21 mouse cellular contexts compared by ENCODE assay signal in the genomic region with DNA sequence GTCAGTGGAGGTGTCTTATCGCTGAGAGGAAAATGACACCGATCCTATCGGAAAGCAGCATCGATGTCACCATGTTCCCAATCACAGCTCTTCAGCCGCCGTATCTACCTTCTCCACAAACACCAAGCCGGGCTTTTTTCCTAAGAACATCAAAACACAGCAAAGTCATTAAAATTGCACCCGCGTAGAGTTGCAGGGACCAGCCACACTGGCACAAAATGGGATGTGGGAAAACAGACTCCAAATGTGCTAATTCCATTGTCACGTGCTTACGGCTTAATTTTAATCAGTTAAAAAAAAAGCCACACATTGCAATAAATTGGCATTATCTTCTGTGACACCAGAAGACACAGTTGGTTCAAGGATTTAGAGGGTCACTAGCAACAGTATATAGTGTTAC.
DNase-seq lines count a peak whose midpoint lies in the region; ATAC-seq and TF ChIP-seq lines count a peak whose summit lies in the region.
"Had no signal": no experiment of that assay in that cellular context is flagged by ENCODE, and none has a peak within 500 bp of the region (broad histone marks: within the 10 kb centered on the region; RNA-seq: fewer than 3 reads in every experiment).

No protein-coding gene starts in this region.

- 0 out of 2 replicates have a peak overlapping the region, but pooled peaks have one; percentile 36 for H3K27ac ChIP-seq in forebrain, embryonic 12.5 days
- no peak overlapping the region for H3K27ac ChIP-seq in forebrain, postnatal 0 days (ENCODE audit: low read depth, low read length)
- H3K27ac ChIP-seq in neural tube, embryonic 14.5 days (ENCODE audit: low read depth, low read length) = no peak overlapping the region
- peak overlapping the region; percentile 72 for H3K27ac ChIP-seq in midbrain, embryonic 14.5 days (replicated peaks; ENCODE audit: low read depth, low read length)
- H3K27ac ChIP-seq in neural tube, embryonic 15.5 days (replicated peaks) = no peak overlapping the region
- H3K27ac ChIP-seq: embryonic facial prominence, embryonic 15.5 days; heart, embryonic 15.5 days; hindbrain, embryonic 14.5 days had no signal

- TF ChIP-seq CTCF in forebrain, postnatal 0 days (IDR thresholded peaks at IDR 0.05; ENCODE audit: low read depth) = no peak

- H3K4me1 ChIP-seq in forebrain, embryonic 12.5 days = peaks cover 30% of the 10 kb centered on the region
- H3K4me1 ChIP-seq in forebrain, postnatal 0 days (ENCODE audit: insufficient read depth) = no peaks in the 10 kb centered on the region
- no peaks in the 10 kb centered on the region for H3K4me1 ChIP-seq in neural tube, embryonic 14.5 days (ENCODE audit: control insufficient read depth, insufficient read depth, low read length)
- H3K4me1 ChIP-seq in midbrain, embryonic 14.5 days (ENCODE audit: control insufficient read depth, insufficient read depth, low read length) = peaks cover 8% of the 10 kb centered on the region; the same call in 1 of the 2 replicates
- no peaks in the 10 kb centered on the region for H3K4me1 ChIP-seq in neural tube, embryonic 15.5 days
- H3K4me1 ChIP-seq: embryonic facial prominence, embryonic 15.5 days; heart, embryonic 15.5 days had no signal

- no peak overlapping the region for H3K4me3 ChIP-seq in forebrain, embryonic 12.5 days (replicated peaks)
- no peak overlapping the region for H3K4me3 ChIP-seq in forebrain, postnatal 0 days (ENCODE audit: low read depth, low read length)
- no peak overlapping the region for H3K4me3 ChIP-seq in neural tube, embryonic 14.5 days (ENCODE audit: low read depth, low read length)
- no peak overlapping the region for H3K4me3 ChIP-seq in midbrain, embryonic 14.5 days (replicated peaks; ENCODE audit: low read depth, low read length)
- no peak overlapping the region for H3K4me3 ChIP-seq in neural tube, embryonic 15.5 days (replicated peaks)
- H3K4me3 ChIP-seq: embryonic facial prominence, embryonic 15.5 days; erythroblast, embryonic 14.5 days; heart, embryonic 15.5 days had no signal

- ATAC-seq in forebrain, embryonic 12.5 days (ENCODE audit: low FRiP score) = no peak
- no peak for ATAC-seq in forebrain, postnatal 0 days
- ATAC-seq in neural tube, embryonic 14.5 days (ENCODE audit: low read depth) = no peak
- no peak for ATAC-seq in midbrain, embryonic 14.5 days (ENCODE audit: low FRiP score, low TSS enrichment)
- ATAC-seq in neural tube, embryonic 15.5 days (ENCODE audit: low FRiP score) = no peak

- H3K36me3 ChIP-seq in forebrain, embryonic 12.5 days (replicated peaks) = no peaks in the 10 kb centered on the region
- H3K36me3 ChIP-seq in forebrain, postnatal 0 days (ENCODE audit: insufficient read depth) = no peaks in the 10 kb centered on the region
- no peaks in the 10 kb centered on the region for H3K36me3 ChIP-seq in neural tube, embryonic 14.5 days (ENCODE audit: control insufficient read depth, insufficient read depth, low read length)
- H3K36me3 ChIP-seq in midbrain, embryonic 14.5 days (ENCODE audit: control insufficient read depth, insufficient read depth, low read length) = no peaks in the 10 kb centered on the region
- H3K36me3 ChIP-seq in neural tube, embryonic 15.5 days = no peaks in the 10 kb centered on the region
- H3K36me3 ChIP-seq: embryonic facial prominence, embryonic 15.5 days; heart, embryonic 15.5 days had no signal

- H3K9me3 ChIP-seq in forebrain, embryonic 12.5 days = no peaks in the 10 kb centered on the region
- H3K9me3 ChIP-seq in forebrain, postnatal 0 days (ENCODE audit: low read length) = no peaks in the 10 kb centered on the region
- no peaks in the 10 kb centered on the region for H3K9me3 ChIP-seq in neural tube, embryonic 14.5 days (ENCODE audit: control insufficient read depth, low read length)
- H3K9me3 ChIP-seq in midbrain, embryonic 14.5 days (ENCODE audit: control insufficient read depth, low read length) = no peaks in the 10 kb centered on the region
- no peaks in the 10 kb centered on the region for H3K9me3 ChIP-seq in neural tube, embryonic 15.5 days (replicated peaks)
- H3K9me3 ChIP-seq: embryonic facial prominence, embryonic 15.5 days; heart, embryonic 15.5 days had no signal

- WGBS in forebrain, embryonic 12.5 days = 63% methylated on average over 11 of the region's 11 CpGs
- 43% methylated on average over 11 of the region's 11 CpGs for WGBS in forebrain, postnatal 0 days
- 64% methylated on average over 11 of the region's 11 CpGs for WGBS in neural tube, embryonic 14.5 days
- 64% methylated on average over 11 of the region's 11 CpGs for WGBS in midbrain, embryonic 14.5 days
- 62% methylated on average over 11 of the region's 11 CpGs for WGBS in neural tube, embryonic 15.5 days

- H3K27me3 ChIP-seq in forebrain, embryonic 12.5 days = peaks cover 7% of the 10 kb centered on the region; the same call in 1 of the 2 replicates
- no peaks in the 10 kb centered on the region; the same call in 1 of the 2 replicates for H3K27me3 ChIP-seq in forebrain, postnatal 0 days (ENCODE audit: insufficient read depth, low read length)
- H3K27me3 ChIP-seq in neural tube, embryonic 14.5 days (ENCODE audit: control insufficient read depth, insufficient read depth, low read length) = no peaks in the 10 kb centered on the region
- H3K27me3 ChIP-seq in midbrain, embryonic 14.5 days (ENCODE audit: control insufficient read depth, insufficient read depth, low read length) = no peaks in the 10 kb centered on the region
- H3K27me3 ChIP-seq in neural tube, embryonic 15.5 days (replicated peaks) = no peaks in the 10 kb centered on the region
- H3K27me3 ChIP-seq: embryonic facial prominence, embryonic 15.5 days; heart, embryonic 15.5 days had no signal

- no peak overlapping the region for H3K9ac ChIP-seq in forebrain, embryonic 12.5 days
- no peak overlapping the region for H3K9ac ChIP-seq in forebrain, postnatal 0 days
- no peak overlapping the region for H3K9ac ChIP-seq in neural tube, embryonic 14.5 days (replicated peaks; ENCODE audit: low read depth, low read length)
- H3K9ac ChIP-seq in midbrain, embryonic 14.5 days (replicated peaks; ENCODE audit: low read length) = no peak overlapping the region
- H3K9ac ChIP-seq in neural tube, embryonic 15.5 days (replicated peaks) = no peak overlapping the region
- H3K9ac ChIP-seq: embryonic facial prominence, embryonic 15.5 days; heart, embryonic 15.5 days; hindbrain, embryonic 14.5 days had no signal

- H3K4me2 ChIP-seq in forebrain, embryonic 12.5 days = no peak overlapping the region
- no peak overlapping the region for H3K4me2 ChIP-seq in forebrain, postnatal 0 days (ENCODE audit: low read depth)
- H3K4me2 ChIP-seq in neural tube, embryonic 14.5 days (ENCODE audit: low read depth, low read length) = peak overlapping the region; percentile 6; the same call in 1 of the 2 replicates
- no peak overlapping the region for H3K4me2 ChIP-seq in midbrain, embryonic 14.5 days (ENCODE audit: low read length)
- peak overlapping the region; percentile 9; the same call in 1 of the 2 replicates for H3K4me2 ChIP-seq in neural tube, embryonic 15.5 days
- H3K4me2 ChIP-seq: embryonic facial prominence, embryonic 15.5 days; heart, embryonic 11.5 days; heart, embryonic 15.5 days; hindbrain, embryonic 14.5 days had no signal

- DNase-seq in forebrain, postnatal 0 days = no peak
- no peak for DNase-seq in neural tube, embryonic 10.5 days (ENCODE audit: extremely low spot score, low spot score)
- peak; percentile 60 for DNase-seq in midbrain, embryonic 14.5 days
- no peak for DNase-seq in urinary bladder, adult 2 months (ENCODE audit: low spot score)
- DNase-seq in ovary, adult 18-20 months (ENCODE audit: low spot score) = no peak
- DNase-seq: adrenal gland, postnatal 10 days; cerebellum, adult 11 months; cerebellum, adult 8-10 months; cerebellum, postnatal 14 days; embryo, embryonic 11 days; gastrocnemius, postnatal 10 days; heart, adult 18-20 months; heart, postnatal 14 days had no signal

Comparison
In these comparisons a context has a peak if more than half of its experiments do, and no peak if none do; other contexts are left out.
1. H3K27ac ChIP-seq: peak in forebrain, embryonic 12.5 days (single experiment) and midbrain, embryonic 14.5 days (single experiment); none in forebrain, postnatal 0 days (single experiment), neural tube, embryonic 14.5 days (single experiment) and neural tube, embryonic 15.5 days (single experiment).
2. H3K4me2 ChIP-seq: peak in neural tube, embryonic 14.5 days (single experiment) and neural tube, embryonic 15.5 days (single experiment); none in forebrain, embryonic 12.5 days (single experiment), forebrain, postnatal 0 days (single experiment) and midbrain, embryonic 14.5 days (single experiment).